Mouse (Mus musculus) inflammation-experienced regulatory T-cells (primary cell): ENCODE data around the gene Castor1. TPM values are rescaled to one million over a fixed set of nuclear protein-coding genes. Genes with fewer than 3 reads are reported as not detected.

ENCODE experiments used
- polyA plus RNA-seq, 2 experiments: library from polyadenylated mRNA; unstranded; fragments of 100-300 nt; shearing (Covaris generic); gene quantifications; one replicate each; pipeline ENCODE4 v1.2.1; 2017

The Castor1 gene
- polyA plus RNA-seq = 10 to 100 TPM; 45.3 to 46.4 TPM

GRCm38 (mm10) chr11:4217914-4218629, at the start of gene Castor1:
TSS of gene Castor1 (plus strand) at chr11:4218225.

GRCm38 (mm10) chr11:4186486-4187317, 31.3 kb upstream of the Castor1 start, which contains the start of gene Tbc1d10a:
TSS of gene Tbc1d10a (plus strand) at chr11:4186789.

GRCm38 (mm10) chr11:4235665-4236545, 17.9 kb downstream of the Castor1 start, which contains the start of gene Osm:
TSS of gene Osm (plus strand) at chr11:4236420.

GRCm38 (mm10) chr11:4256846-4257607, 39.0 kb downstream of the Castor1 start, which contains the start of gene Lif:
TSS of gene Lif (plus strand) at chr11:4257557.

Other genes starting within 250 kb of the Castor1 start
- gene 4930556J24Rik, start 241.4 kb upstream of the Castor1 start, polyA plus RNA-seq = under 1 TPM; 0.29 to 0.88 TPM
- 1 to 10 TPM in 1 of 2 experiments, under 1 TPM in 1; 0.33 to 1.8 TPM for gene Gal3st1, start 234.6 kb upstream of the Castor1 start, polyA plus RNA-seq
- gene Sec14l4, start 186.8 kb upstream of the Castor1 start, polyA plus RNA-seq = under 1 TPM in 1 of 2 experiments, not detected in 1; 0.75 TPM
- gene Sec14l3, start 153.4 kb upstream of the Castor1 start, polyA plus RNA-seq = 1 to 10 TPM in 1 of 2 experiments, under 1 TPM in 1; 0.19 to 1.5 TPM
- 1 to 10 TPM; 1.9 to 4.1 TPM for gene Mtfp1, start 122.8 kb upstream of the Castor1 start, polyA plus RNA-seq
- 1 to 10 TPM in 1 of 2 experiments, under 1 TPM in 1; 0.77 to 2.8 TPM for gene Sec14l2, start 94.8 kb upstream of the Castor1 start, polyA plus RNA-seq
- 10 to 100 TPM; 43.2 to 52.4 TPM for gene Rnf215, start 83.0 kb upstream of the Castor1 start, polyA plus RNA-seq
- 1 to 10 TPM; 4.4 to 9.4 TPM for gene Ccdc157, start 57.9 kb upstream of the Castor1 start, polyA plus RNA-seq
- gene Sf3a1, start 57.9 kb upstream of the Castor1 start, polyA plus RNA-seq = 10 to 100 TPM; 69.4 to 69.8 TPM
- 100 to 1,000 TPM; 110 to 134 TPM for gene Tbc1d10a, start 31.4 kb upstream of the Castor1 start, polyA plus RNA-seq
- gene Osm, start 18.2 kb downstream of the Castor1 start, polyA plus RNA-seq = 10 to 100 TPM; 27.4 to 46.4 TPM
- 1 to 10 TPM in 1 of 2 experiments, under 1 TPM in 1; 0.09 to 3.4 TPM for gene Lif, start 39.3 kb downstream of the Castor1 start, polyA plus RNA-seq
- gene Hormad2, start 222.9 kb downstream of the Castor1 start, polyA plus RNA-seq = 1 to 10 TPM; 1.9 to 2.1 TPM